Mouse (Mus musculus) CD8-positive naive resting alpha-beta T cell, adult 2 months (primary cell): ENCODE results near the gene Ubtf.
A peak's percentile ranks its signal among the peaks of the same experiment; 100 is the strongest.
"Not testable (repeated sequence)": the region's sequence is repeated elsewhere in the genome, so short reads cannot be mapped to it uniquely, and the experiment has no call there.

Experiments
- DNase-seq, 2 experiments: peaks; one replicate each; pipeline ENCODE4 v3.0.0; 2022; ENCODE audit warnings: low read depth in 2 of 2, low spot score in 2 of 2

Gene Ubtf

DNA sequence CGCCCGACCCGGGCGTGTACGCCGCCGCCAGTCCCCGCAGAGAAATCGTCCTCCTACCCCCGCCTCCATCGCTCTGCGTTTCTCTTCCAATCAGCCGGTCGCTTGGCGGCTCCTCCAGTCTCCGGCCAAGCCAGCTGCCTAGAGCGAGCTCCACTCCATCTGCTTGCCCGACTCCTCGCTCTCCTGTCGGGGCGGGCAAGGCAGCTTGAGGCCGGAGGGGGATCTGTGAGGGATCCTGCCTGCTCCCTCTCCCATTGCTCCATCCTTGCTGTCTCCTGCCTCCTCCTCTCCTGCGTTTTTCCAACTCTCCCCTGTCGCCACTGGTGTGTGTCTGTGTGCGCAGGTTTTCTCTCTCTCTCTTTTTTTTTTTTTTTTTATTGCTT lies at the start of gene Ubtf:
Gene Ubtf (minus strand): TSS at position 333 of the 383 bp plus-strand sequence.
- DNase-seq: peak; percentile 63 to 65

DNA sequence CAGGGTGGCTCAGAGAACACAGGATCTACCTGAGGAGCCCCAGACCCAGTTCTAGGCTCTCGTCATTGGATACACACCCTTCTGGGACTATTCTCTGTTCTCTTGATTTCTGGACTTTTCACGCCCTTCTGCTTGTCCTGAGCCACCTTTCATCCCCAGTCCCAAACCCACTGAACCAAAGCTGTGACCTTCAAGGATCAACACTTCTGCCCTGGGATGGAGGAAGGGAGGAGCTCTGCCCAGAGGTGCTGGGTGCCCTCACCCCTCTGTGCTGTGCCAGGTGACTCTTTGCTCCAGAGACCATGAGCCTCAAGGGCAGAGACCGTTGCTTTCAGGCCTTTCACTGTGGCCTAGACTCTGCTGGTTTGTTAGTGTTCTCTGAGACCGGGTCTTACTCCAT lies 49.7 kb upstream of the Ubtf start:
- DNase-seq: no peak

DNA sequence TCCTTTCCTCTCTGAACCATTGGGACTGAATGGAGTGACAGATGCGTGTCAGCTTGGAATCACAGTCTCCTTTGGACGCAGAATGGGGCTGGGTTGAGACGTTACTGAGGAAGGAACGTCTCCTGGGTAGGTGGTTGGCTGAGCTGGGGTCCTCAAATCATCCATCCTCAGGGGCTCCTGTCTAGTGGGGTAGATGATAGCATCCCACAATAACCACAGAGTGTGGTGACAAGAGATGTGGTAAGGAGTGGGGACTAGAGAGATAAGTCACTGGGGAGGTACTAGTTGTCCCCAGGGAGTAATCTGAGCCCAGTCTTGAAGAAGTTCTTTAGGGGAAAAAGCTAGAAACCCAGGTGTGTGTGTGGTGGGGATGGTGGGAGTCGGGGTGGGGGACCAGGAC lies 48.8 kb upstream of the Ubtf start:
- no peak for DNase-seq

DNA sequence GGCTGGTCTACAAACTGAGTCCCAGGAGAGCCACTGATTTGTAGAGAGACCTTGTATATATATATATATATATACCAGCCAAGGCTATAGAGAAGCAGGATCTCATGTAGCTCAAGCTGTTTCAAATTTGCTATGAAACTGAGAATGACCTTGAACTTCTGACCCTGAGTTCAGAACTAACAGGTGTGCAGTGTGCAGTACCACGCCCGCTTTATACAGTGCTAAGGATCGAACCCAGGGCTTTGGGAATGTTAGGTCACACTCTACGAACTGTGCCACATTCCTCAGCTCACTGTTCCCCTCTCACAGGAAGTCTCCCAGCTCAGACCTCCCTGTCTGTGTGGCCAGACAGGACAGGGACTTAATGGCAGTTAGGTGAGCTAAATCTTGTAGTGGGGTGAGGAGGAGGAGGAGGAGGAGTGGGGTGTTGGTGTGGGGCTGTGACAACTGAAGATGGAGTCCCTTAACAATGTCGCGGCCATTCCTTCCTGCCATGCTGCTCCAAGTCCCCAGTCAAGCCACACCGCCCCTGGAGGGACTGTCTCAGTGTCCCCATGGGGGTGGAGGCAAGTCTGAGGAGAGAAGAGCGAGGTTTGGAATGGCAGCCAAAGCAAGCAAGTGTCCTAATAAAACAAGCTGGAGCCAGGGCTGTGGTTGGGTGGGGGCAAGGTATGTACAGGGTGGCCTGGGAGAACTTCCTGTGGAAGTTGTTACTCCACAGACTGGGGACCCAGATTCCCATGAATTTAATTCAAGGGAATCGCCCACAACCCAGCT lies 48.1 kb upstream of the Ubtf start:
- DNase-seq: no peak

DNA sequence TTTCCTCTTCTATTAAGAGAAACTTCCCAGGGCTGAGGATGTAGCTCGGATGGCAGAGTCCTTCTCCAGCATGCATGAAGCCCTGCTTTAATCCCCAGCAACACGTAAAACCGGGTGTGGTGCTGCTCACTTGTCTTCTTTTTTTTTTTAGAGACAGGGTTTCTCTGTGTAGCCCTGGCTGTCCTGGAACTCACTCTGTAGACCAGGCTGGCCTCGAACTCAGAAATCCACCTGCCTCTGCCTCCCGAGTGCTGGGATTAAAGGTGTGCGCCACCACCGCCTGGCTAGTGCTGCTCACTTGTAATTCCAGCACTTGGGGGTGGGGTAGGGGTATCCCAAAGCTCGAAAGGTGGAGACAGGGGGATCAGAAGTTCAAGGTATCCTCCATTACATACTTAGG lies 46.6 kb upstream of the Ubtf start, which contains the start of gene Slc4a1:
Gene Slc4a1 (minus strand): TSS at position 101 of the 400 bp plus-strand sequence.
- not testable (repeated sequence) for DNase-seq

DNA sequence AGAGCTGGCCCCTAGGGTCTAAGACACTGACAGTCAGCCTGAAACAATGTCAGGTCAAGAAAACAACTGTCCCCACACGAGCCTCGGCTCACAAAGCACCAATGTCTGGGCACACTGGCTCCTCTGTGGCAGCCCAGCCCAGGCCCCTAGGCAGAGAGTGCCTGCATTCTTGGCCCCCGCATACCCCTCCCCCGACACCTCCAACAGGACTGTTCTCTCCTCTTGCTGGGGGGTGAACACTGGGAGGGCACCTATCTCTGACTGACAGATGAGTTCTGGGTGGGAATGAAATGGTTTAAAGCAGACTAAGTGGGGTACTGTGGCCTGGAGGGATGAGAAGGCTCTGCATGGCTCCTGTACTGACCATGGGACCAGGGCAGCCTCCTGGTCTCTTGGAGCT lies 46.2 kb upstream of the Ubtf start:
- no peak for DNase-seq

DNA sequence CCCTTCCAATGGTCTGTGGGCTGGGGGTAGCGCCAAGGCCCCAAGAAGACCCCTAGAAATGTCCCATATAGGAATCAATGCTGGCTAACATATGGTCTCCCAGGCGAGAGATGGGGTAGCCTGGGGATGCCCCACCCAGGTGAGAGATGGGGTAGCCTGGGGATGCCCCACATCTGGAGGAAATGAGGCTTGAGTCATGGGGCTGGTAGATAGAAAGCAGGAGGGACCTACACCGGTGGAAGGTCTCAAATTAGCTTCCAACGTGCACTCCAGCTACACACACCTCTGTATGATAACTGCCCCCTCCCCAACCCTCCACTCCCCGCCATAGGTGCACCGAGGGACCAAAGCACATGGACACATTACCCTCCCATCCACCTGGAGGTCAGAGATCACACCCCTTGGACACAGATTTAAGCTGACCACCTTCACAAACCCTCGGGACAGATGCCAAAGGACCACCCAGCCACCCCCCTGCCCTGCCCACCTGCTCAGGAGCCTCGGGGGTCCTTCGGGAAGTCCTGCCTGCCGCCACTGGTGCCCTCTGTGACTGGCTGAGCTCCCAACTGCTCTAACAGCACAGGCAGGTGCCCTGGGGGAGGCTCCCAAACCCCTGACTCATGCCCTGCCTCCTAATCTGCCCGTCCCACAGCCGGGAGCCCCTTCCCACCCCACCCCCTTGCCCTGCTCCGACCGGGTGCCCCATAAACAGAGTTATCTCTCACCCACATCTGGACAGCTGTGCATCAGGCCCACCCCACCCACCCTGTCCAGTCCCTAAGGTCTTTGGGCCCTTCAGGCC lies 45.2 kb upstream of the Ubtf start:
- DNase-seq: no peak

DNA sequence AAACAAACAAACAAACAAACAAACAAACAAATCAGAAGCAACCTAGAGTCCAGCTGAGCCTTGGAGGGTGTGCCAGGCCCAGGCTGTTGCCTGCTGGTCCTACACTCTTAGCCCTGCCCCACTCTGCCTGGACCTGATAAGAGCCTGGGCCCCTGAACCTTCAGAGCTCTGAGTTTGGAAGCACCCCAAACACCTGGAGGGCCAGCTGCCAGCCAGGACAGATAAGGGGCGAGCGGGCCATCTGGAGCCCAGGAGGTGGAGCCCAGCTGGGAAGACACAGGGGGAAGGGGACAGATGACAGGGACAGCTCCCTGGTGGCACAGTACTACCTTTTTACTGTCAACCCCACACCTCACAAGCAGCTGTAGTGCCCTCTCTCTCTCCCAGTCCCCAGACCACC lies 44.1 kb upstream of the Ubtf start:
- no peak for DNase-seq

DNA sequence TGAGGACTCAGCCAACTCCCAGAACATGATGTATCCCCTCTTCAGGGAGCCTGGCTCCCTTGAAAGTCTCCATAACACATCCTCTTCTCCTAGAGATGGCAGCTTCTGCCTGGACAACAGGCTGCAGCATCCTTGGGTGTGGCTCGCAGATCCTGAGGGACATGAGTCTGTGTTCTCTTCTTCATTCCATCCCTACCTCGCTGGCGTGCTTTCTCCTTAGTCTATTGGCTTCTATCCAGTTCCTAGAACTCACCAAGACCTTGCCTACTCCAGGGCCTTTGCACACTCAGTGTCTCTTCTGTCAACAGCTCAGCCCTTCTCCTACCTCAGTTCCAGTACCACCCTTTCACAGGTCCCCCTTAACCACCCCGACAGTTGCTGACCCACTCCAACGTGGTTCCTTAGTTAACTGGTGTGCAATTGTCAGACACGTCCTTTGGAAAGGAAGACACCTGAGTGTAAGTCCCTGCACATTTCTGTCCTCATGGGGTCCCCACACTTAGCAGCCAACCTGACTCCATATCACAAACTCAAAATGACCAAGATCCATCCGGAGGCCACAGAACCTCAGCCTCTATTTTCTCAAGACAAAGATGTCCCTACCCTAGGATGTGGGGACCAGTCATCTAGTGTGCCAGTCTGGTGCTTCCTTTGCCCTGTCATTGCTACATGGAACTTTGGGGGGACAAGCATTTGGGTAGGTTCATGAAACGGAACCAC lies 42.4 kb upstream of the Ubtf start:
- no peak for DNase-seq

DNA sequence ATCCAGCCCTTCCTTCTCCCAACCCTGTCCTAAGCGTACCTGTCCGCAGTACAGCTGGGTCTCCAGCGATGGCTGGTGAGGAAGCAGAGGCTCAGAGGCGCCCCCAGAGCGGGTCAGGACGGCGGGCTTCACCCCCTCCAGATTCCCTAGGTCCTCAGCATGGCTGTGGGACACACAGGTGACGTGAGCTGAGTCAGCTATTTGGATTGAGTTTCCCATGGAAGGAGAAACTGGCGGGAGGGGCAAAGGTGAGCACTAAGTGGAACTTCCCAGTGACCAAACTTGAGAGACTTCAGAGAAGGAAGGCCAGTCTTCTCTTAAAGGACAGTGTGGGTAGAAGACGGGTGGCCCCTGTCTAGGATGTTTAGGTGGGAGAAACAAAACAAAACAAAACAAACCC lies 38.8 kb upstream of the Ubtf start:
- no peak for DNase-seq

DNA sequence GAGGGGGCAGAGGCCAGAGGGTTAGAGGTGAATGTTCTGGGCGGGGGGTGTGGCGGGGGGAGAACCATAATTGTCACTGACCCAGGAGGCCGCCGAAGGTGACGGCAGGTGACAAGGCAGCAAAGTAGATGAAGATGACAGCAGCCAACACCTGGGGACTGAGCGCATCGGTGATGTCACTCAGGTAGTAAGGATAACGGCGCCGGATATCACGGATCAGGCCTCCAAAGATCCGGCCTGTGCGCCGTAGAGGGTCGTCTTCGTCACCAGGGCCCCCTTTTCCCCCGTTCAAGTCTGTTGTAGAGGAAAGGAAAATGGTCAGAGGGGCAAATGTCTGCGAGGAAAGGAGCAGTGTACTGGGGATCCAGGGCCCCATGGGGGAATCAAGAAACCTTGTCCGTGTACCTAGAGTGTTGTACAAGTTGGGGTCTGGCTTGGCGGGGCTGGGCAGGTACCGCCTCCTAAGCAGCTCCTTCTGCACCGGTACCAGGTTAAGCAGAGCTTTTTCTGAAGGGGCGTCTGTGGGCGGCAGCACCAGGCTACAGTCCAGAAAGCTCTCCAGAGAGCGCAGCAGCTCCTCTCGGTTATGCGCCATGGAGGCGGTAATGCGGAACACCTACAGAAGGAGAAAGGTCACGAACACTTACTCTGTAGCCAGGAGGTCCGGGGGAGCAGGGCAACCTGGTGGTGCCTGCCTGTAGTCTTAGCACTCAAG lies 37.3 kb upstream of the Ubtf start:
- DNase-seq: no peak

DNA sequence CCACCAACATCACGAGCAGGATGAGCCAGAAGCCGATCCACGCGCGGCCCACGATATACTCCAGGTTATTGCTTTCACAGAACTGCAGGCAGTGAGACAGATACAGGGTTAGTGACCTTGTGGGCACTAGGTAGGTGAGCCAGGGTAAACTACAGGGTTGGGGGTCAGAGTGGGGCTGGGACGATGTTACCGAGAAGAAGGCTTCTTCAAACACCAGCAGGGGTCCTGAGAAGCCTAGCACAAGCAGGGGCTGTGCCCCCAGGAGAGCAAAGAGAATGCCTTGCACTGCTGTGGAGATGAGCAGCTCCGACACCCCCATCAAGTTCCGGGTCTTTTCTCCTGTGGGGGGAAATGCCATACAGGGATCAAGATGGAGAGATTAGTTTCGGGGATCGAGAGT lies 36.6 kb upstream of the Ubtf start:
- no peak for DNase-seq

DNA sequence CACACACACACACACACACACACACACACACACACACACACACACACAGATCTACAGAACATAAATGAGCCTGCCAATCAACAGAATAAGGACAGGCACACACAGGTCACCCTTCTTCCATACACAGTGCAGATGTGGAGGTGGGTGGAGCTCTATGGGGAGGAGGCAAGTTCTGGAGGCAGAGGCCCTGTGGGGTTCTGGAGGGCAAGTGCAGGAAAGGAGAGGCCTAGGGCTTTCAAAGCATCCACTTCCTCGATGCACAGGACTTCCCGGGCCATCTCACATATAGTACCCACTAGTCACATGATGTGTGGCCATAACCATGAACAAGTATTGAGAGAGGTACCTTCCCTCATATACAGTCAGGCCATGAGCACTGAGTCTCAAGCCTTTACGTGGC lies 36.0 kb upstream of the Ubtf start:
- no peak for DNase-seq

DNA sequence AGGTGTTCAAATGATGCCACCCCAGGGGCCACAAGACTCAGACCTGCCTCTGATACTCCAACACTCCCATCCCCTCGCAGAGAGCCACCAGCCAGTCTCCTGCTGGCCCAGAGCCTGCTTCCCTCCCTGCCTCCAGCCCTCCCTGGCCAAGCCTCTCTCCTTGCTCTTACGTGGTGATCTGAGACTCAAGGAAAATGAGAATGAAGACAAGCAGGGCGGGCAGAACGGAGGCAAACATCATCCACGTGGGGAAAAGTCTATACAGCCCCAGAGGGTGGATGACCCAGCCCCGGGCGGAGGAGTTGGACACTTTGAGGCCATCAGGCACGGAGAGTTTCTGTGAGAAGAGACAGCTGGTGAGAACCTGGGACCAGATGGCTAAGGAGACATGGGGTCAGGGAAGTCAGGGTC lies 33.5 kb upstream of the Ubtf start:
- no peak for DNase-seq

DNA sequence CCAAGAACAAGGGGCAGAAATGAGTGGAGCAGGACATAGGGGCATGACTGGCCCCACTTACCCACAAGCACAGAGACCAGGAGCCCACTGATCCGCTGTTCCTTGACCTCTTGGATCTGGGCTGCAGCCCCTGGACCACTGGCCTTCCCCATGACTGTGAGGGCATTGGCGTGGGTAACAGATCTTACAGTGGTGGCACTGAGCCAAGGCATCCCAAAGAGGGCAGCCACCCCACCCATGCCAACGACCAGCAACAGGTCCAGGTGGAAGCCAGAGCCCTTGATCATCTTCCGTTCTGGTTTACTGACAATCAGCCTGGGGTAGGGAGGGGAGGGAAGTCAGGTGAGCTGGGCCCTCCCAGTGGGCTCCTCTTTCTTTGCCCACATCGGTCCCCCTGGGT lies 32.8 kb upstream of the Ubtf start:
- DNase-seq: no peak

DNA sequence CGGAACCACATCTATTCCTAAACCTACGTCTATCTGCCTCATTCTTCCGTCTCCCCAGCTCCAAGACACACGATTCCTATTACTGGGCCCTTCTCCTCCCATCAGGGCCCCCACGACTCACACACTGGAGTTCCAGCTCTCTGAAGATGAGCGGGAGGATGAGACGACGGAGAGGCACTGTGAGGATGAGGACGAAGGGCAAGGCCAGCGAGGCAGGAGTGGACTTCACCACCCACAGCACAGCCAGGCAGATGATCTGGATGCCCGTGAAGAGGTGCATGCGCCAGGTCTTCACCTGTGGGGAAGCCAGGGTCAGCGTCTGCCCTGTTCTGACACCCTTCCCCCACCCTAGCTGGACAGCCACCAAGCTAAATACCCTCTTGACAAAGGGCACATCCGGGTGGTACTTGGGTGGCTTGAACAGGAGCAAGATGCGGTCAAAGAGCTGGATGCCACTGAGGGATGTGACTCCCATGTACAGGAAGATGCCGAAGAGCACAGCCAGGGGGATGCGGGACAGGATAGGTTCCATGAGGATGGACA lies 31.5 kb upstream of the Ubtf start:
- no peak for DNase-seq

DNA sequence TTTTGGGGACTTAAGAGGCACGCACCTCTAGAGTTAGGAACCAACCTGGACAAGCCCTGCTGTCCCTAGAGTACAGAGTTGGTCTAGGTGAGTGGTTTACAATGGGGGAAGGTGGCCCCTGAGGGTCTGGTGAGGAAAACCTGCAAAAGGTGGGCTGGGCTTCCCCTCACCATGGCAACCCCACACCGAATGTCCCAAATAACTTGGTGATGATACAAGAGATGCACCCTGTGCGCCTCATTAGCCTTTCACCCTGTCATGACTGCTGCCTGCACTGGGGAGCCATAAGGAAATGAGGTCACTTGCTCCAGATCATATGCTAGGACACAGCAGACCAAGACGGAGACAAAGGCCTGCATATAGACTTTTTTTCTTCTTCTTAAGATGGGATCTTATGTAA lies 30.9 kb upstream of the Ubtf start:
- DNase-seq: no peak

DNA sequence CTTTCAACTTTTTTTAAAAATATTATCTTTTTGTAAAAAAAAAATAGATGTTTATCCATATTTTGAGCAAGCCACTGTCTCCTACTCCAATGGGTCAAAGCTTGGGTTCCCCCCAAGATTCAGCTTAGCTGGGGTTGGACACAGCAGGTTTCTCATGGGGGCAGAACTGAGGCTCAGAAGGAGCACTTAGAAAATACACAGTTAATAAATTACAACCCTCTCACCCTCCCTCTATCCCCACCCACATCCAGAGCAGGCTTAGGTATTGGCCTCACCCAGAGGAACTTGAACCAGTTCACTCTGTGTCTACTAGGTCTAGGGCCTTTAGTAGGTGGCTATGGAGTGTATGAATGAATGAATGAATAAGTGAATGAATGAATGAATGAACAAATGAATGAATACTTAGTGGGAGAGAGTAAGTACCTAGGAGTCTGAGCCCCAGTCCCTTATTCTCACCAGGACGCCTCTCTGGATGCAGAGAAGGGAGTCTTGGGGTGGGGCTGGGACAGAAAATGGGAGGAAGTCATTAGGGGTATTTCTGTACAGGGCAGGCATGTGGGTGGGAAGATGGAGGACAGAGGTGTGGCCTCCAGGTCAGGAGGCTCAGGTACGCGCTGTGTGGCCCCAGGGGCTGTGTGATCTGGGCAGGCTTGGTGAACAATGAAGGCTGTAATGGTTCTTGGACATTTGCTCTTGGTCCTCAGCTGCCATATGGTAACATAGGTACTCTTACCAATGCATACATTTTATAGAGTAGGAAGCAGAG lies 29.8 kb upstream of the Ubtf start:
- no peak for DNase-seq

DNA sequence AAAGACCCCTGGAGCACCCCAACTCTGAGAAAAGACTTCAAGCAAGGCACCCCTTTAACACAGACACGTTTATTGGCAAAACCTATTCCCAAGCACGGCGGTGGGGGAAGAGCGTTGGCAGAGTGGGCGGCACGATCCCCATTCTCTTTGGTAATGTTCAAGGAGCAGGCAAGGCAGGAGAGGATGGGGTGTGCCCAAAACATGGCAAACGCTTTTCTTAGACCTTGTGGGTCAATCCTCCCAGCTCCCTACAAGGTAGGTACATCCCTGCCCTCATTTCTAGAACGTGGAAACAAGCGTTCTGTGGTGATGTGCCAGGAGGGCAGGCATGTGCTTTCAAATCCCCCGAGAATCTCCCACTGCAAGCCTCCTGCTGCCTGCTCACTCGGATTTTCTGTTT lies 29.2 kb upstream of the Ubtf start:
- no peak for DNase-seq

DNA sequence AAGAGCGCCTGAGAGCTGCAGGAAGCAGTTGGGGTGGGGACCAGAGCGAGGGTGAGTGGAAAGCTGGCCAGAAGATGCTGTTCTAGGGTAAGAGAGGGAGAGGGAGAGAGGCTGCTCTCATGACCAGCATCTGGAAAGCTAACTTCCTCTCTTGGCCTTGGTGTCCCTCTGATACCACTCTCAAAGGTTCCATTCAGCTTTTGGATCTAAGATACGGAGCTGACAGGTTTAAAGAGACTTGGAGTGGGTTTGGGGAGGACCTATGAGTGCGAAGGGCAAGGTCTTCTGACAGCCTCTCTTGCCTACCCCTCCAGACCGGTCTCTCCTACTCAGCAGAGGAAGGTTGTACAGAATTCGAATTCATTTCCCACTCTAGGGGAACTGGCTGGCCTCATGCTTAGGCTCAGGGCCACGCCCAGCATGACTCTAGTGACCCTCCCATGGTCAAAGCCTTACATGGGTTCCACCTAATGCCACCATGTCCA lies 28.6 kb upstream of the Ubtf start:
- no peak for DNase-seq
